Mouse (Mus musculus) MEL (cell line): ENCODE measurements around the gene Mycn. TPM values are rescaled to one million over a fixed set of nuclear protein-coding genes. Genes with fewer than 3 reads are reported as not detected.

ENCODE experiments used
- DNase-seq: peaks from one replicate; pipeline ENCODE4 v3.0.0; 2011; ENCODE audit warnings: low read depth, low spot score
- H3K27ac ChIP-seq: 2 replicates; pipeline ENCODE4 v1.5.1; 2012; ENCODE audit warnings: low read depth, mild to moderate bottlenecking, control low read depth, low read length, moderate library complexity; ENCODE audit not compliant: control insufficient read depth
- H3K27me3 ChIP-seq, 2 experiments: fragments of 150-350 bp in 1 of 2; sonication (generic) in 1 of 2; 2 replicates each; pipeline ENCODE4 v1.6.1; 2012; ENCODE audit warnings: low read length in 2 of 2, mild to moderate bottlenecking in 2 of 2, improper control_type of control experiment in 1 of 2, moderate library complexity in 1 of 2; ENCODE audit not compliant: insufficient read depth in 2 of 2, control insufficient read depth in 1 of 2
- H3K36me3 ChIP-seq, 2 experiments: 2 replicates each; pipeline ENCODE4 v1.6.1; 2012 to 2014; ENCODE audit warnings: low read length in 2 of 2, improper control_type of control experiment in 1 of 2, inconsistent platforms in 1 of 2, mild to moderate bottlenecking in 1 of 2; ENCODE audit not compliant: insufficient read depth in 2 of 2, control insufficient read depth in 1 of 2
- H3K4me1 ChIP-seq, 2 experiments: fragments of 150-350 bp in 1 of 2; sonication (generic) in 1 of 2; 2 replicates each; pipeline ENCODE4 v1.6.1; 2012; ENCODE audit warnings: low read length in 2 of 2, improper control_type of control experiment in 1 of 2, mild to moderate bottlenecking in 1 of 2; ENCODE audit not compliant: insufficient read depth in 2 of 2, control insufficient read depth in 1 of 2
- H3K4me3 ChIP-seq, 2 experiments: fragments of 150-350 bp in 1 of 2; sonication (generic) in 1 of 2; 2 replicates each; pipeline ENCODE4 v1.5.1; 2012; ENCODE audit warnings: low read depth in 2 of 2, low read length in 2 of 2, mild to moderate bottlenecking in 2 of 2, moderate library complexity in 2 of 2, control low read depth in 1 of 2, improper control_type of control experiment in 1 of 2; ENCODE audit not compliant: control insufficient read depth in 1 of 2, insufficient read depth in 1 of 2
- H3K79me2 ChIP-seq: 2 replicates; pipeline ENCODE4 v1.6.1; 2012; ENCODE audit warnings: mild to moderate bottlenecking, low read length, moderate library complexity; ENCODE audit not compliant: control insufficient read depth, poor library complexity, insufficient read depth
- H3K9ac ChIP-seq: 2 replicates; pipeline ENCODE4 v1.6.1; 2012; ENCODE audit warnings: low read depth, mild to moderate bottlenecking, control low read depth, low read length, moderate library complexity; ENCODE audit not compliant: control insufficient read depth, poor library complexity, severe bottlenecking
- H3K9me3 ChIP-seq: fragments of 150-350 bp; sonication (generic); replicated peaks from 2 replicates; pipeline ENCODE4 v1.6.1; 2012; ENCODE audit warnings: mild to moderate bottlenecking, low read length, improper control_type of control experiment, moderate library complexity; ENCODE audit not compliant: insufficient read depth
- BHLHE40 ChIP-seq: IDR thresholded peaks from 2 replicates; pipeline ENCODE4 v1.6.1; 2012; ENCODE audit warnings: low read depth, mild to moderate bottlenecking, inconsistent platforms, low read length, improper control_type of control experiment, borderline replicate concordance
- CHD2 ChIP-seq: IDR thresholded peaks from 2 replicates; pipeline ENCODE4 v1.6.1; 2011; ENCODE audit warnings: low read length, improper control_type of control experiment
- CTCF ChIP-seq, 3 experiments: IDR thresholded peaks in 2 of 3; conservative IDR thresholded peaks in 1 of 3; 2 replicates each; pipeline ENCODE4 v1.5.1; 2011 to 2012; ENCODE audit warnings: low read length in 3 of 3, low read depth in 2 of 3, mild to moderate bottlenecking in 2 of 3, improper control_type of control experiment in 1 of 3, inconsistent platforms in 1 of 3, mixed read lengths in 1 of 3, moderate library complexity in 1 of 3; ENCODE audit not compliant: control insufficient read depth in 1 of 3, insufficient read depth in 1 of 3, poor library complexity in 1 of 3, severe bottlenecking in 1 of 3
- EP300 ChIP-seq, 2 experiments: IDR thresholded peaks; 2 replicates each; pipeline ENCODE4 v1.6.1; 2011; ENCODE audit warnings: improper control_type of control experiment in 2 of 2, low read length in 2 of 2, low read depth in 1 of 2, mild to moderate bottlenecking in 1 of 2
- GABPA ChIP-seq: IDR thresholded peaks from 2 replicates; pipeline ENCODE4 v1.6.1; 2012; ENCODE audit warnings: low read depth, mild to moderate bottlenecking, inconsistent platforms, low read length, improper control_type of control experiment, moderate library complexity
- GATA1 ChIP-seq: IDR thresholded peaks from 2 replicates; pipeline ENCODE4 v1.6.1; 2011; ENCODE audit warnings: low read depth, low read length, improper control_type of control experiment
- JUND ChIP-seq: IDR thresholded peaks from 2 replicates; pipeline ENCODE4 v1.6.1; 2011; ENCODE audit warnings: low read depth, mild to moderate bottlenecking, improper control_type of control experiment, low read length
- KAT2A ChIP-seq: conservative IDR thresholded peaks from 2 replicates; pipeline ENCODE4 v1.6.1; 2012; ENCODE audit warnings: low read depth, low read length, improper control_type of control experiment, inconsistent platforms
- MAFK ChIP-seq: IDR thresholded peaks from 2 replicates; pipeline ENCODE4 v1.6.1; 2011; ENCODE audit warnings: low read depth, mild to moderate bottlenecking, low read length, improper control_type of control experiment, borderline replicate concordance
- MAZ ChIP-seq: IDR thresholded peaks from 2 replicates; pipeline ENCODE4 v1.6.1; 2012; ENCODE audit warnings: low read depth, mild to moderate bottlenecking, inconsistent platforms, low read length, improper control_type of control experiment
- MXI1 ChIP-seq: IDR thresholded peaks from 2 replicates; pipeline ENCODE4 v1.6.1; 2011; ENCODE audit warnings: mild to moderate bottlenecking, low read depth, low read length, improper control_type of control experiment
- MYB ChIP-seq: IDR thresholded peaks from 2 replicates; pipeline ENCODE4 v1.6.1; 2011; ENCODE audit warnings: mild to moderate bottlenecking, low read depth, low read length, improper control_type of control experiment
- NELFE ChIP-seq: IDR thresholded peaks from 2 replicates; pipeline ENCODE4 v1.6.1; 2011; ENCODE audit warnings: low read depth, low read length, improper control_type of control experiment
- NRF1 ChIP-seq: IDR thresholded peaks from 2 replicates; pipeline ENCODE4 v1.6.1; 2014; ENCODE audit warnings: low read depth, mild to moderate bottlenecking, inconsistent platforms, low read length, improper control_type of control experiment, moderate library complexity; ENCODE audit not compliant: poor library complexity, insufficient read depth, severe bottlenecking
- POLR2AphosphoS2 ChIP-seq: IDR thresholded peaks from 2 replicates; pipeline ENCODE4 v1.6.1; 2011; ENCODE audit warnings: low read length, improper control_type of control experiment
- POLR2AphosphoS5 ChIP-seq: IDR thresholded peaks from 2 replicates; pipeline ENCODE4 v1.6.1; 2012; ENCODE audit warnings: low read depth, borderline replicate concordance, mild to moderate bottlenecking, inconsistent platforms, low read length, moderate library complexity, mixed read lengths
- RAD21 ChIP-seq: IDR thresholded peaks from 2 replicates; pipeline ENCODE4 v1.6.1; 2011; ENCODE audit warnings: mild to moderate bottlenecking, low read depth, low read length, improper control_type of control experiment
- SIN3A ChIP-seq: IDR thresholded peaks from 2 replicates; pipeline ENCODE4 v1.6.1; 2012; ENCODE audit warnings: low read length, improper control_type of control experiment, inconsistent platforms
- SMC3 ChIP-seq: IDR thresholded peaks from 2 replicates; pipeline ENCODE4 v1.6.1; 2011; ENCODE audit warnings: low read depth, low read length, improper control_type of control experiment
- TBP ChIP-seq: IDR thresholded peaks from 2 replicates; pipeline ENCODE4 v1.8.0; 2011; ENCODE audit warnings: low read depth, low read length, improper control_type of control experiment
- UBTF ChIP-seq: IDR thresholded peaks from 2 replicates; pipeline ENCODE4 v1.6.1; 2012; ENCODE audit warnings: low read depth, mild to moderate bottlenecking, inconsistent platforms, low read length, improper control_type of control experiment, moderate library complexity, borderline replicate concordance; ENCODE audit not compliant: insufficient read depth
- USF1 ChIP-seq: IDR thresholded peaks from 2 replicates; pipeline ENCODE4 v1.6.1; 2014; ENCODE audit warnings: low read depth, mild to moderate bottlenecking, inconsistent platforms, low read length, improper control_type of control experiment, moderate library complexity
- USF2 ChIP-seq, 2 experiments: IDR thresholded peaks; 2 replicates each; pipeline ENCODE4 v1.6.1; 2011 to 2012; ENCODE audit warnings: improper control_type of control experiment in 2 of 2, low read length in 2 of 2, borderline replicate concordance in 1 of 2, inconsistent platforms in 1 of 2, low read depth in 1 of 2, mild to moderate bottlenecking in 1 of 2; ENCODE audit not compliant: insufficient read depth in 1 of 2
- ZC3H11A ChIP-seq: IDR thresholded peaks from 2 replicates; pipeline ENCODE4 v1.6.1; 2012; ENCODE audit warnings: low read depth, mild to moderate bottlenecking, inconsistent platforms, low read length, improper control_type of control experiment
- ZKSCAN1 ChIP-seq: IDR thresholded peaks from 2 replicates; pipeline ENCODE4 v1.6.1; 2012; ENCODE audit warnings: low read depth, mild to moderate bottlenecking, inconsistent platforms, low read length, improper control_type of control experiment, moderate library complexity
- ZMIZ1 ChIP-seq: IDR thresholded peaks from 2 replicates; pipeline ENCODE4 v1.6.1; 2012; ENCODE audit warnings: low read depth, mild to moderate bottlenecking, inconsistent platforms, low read length, improper control_type of control experiment, moderate library complexity
- ZNF384 ChIP-seq: IDR thresholded peaks from 2 replicates; pipeline ENCODE4 v1.6.1; 2012; ENCODE audit warnings: low read depth, mild to moderate bottlenecking, inconsistent platforms, low read length, improper control_type of control experiment
- polyA plus RNA-seq, 2 experiments: library from polyadenylated mRNA; stranded (reverse) in 1 of 2; unstranded in 1 of 2; fragments of >175 nt in 1 of 2; fragments of >200 nt in 1 of 2; gene quantifications; 2 replicates each; pipeline versions ENCODE4 v1.2.1 to v1.2.4; 2012; ENCODE audit warnings: low replicate concordance in 2 of 2, low read depth in 1 of 2; ENCODE audit not compliant: insufficient read length in 2 of 2, insufficient read depth in 1 of 2, missing spikeins in 1 of 2
- total RNA-seq: library from RNA; depleted of rRNA; stranded (reverse); fragments of 300-350 nt; gene quantifications from 2 replicates; pipeline ENCODE4 v1.2.3, GENCODE M21; 2012

Mycn gene
- total and polyA plus RNA-seq, 3 experiments: not detected

DNA sequence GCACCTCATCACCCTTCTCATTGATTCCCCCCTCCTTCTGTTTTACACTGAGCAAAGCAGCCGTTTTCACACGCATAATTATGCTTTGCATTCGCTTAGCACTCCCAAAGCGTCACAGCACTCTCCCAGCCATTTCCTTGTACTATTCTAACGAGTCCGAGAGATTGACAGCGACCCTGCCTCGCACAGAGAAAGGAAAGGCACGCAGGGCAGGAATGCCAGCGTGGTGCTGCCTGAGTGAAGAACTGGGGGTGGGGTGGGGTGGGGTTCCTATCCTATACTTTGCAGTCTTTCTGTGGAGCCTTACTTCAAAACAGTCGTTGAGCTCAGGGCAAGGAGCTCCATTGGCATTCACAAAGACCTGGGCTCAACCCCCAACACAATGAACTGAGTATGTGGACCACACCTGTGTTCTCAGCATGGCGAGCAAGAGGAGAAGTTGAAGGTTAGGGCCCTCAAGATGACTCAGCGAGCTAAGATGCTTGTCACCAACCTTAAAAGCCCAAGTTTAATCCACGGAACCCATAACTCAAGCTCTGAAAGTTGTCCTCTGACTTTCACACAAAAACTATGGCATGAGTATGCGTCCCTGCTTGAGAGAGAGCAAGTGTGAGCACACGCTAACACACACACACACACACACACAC is 32.0 kb downstream of the Mycn start:
- no peak overlapping the region for H3K27ac ChIP-seq
- H3K9me3 ChIP-seq: no peaks in the 10 kb centered on the region
- TF ChIP-seq ZMIZ1: no peak
- TF ChIP-seq CHD2: no peak
- TF ChIP-seq POLR2AphosphoS2: no peak
- no peak for TF ChIP-seq USF2 (IDR thresholded peaks at IDR 0.05; ENCODE audit: borderline replicate concordance in 1 of 2, insufficient read depth in 1 of 2, low read depth in 1 of 2, low read length in 2 of 2)
- TF ChIP-seq CTCF (IDR thresholded peaks at IDR 0.05 in 2 of 3, conservative IDR thresholded peaks at IDR 0.05 in 1 of 3; ENCODE audit: control insufficient read depth in 1 of 3, insufficient read depth in 1 of 3, low read depth in 2 of 3, low read length in 3 of 3, poor library complexity in 1 of 3, severe bottlenecking in 1 of 3): no peak
- TF ChIP-seq POLR2AphosphoS5: no peak
- TF ChIP-seq SIN3A: no peak
- TF ChIP-seq KAT2A: no peak
- TF ChIP-seq NELFE: no peak
- no peak for TF ChIP-seq NRF1
- no peak for TF ChIP-seq SMC3
- no peak for TF ChIP-seq BHLHE40
- TF ChIP-seq TBP: no peak
- no peak for TF ChIP-seq USF1
- TF ChIP-seq ZC3H11A: no peak
- no peak for TF ChIP-seq UBTF
- TF ChIP-seq ZNF384: no peak
- TF ChIP-seq GABPA: no peak
- TF ChIP-seq RAD21: no peak
- H3K36me3 ChIP-seq: no peaks in the 10 kb centered on the region
- H3K9ac ChIP-seq: no peak overlapping the region
- H3K4me1 ChIP-seq: no peaks in the 10 kb centered on the region
- H3K79me2 ChIP-seq: no peaks in the 10 kb centered on the region
- DNase-seq: no peak
- no peaks in the 10 kb centered on the region for H3K27me3 ChIP-seq
- H3K4me3 ChIP-seq: no peak overlapping the region

GRCm38 (mm10) chr12:12906771-12907170 is 34.9 kb downstream of the Mycn start:
- no peaks in the 10 kb centered on the region; a peak in 1 of 4 replicates for H3K27me3 ChIP-seq
- no peaks in the 10 kb centered on the region for H3K36me3 ChIP-seq
- no peaks in the 10 kb centered on the region for H3K79me2 ChIP-seq
- no peak overlapping the region for H3K27ac ChIP-seq
- DNase-seq: no peak
- no peaks in the 10 kb centered on the region for H3K4me1 ChIP-seq
- H3K9me3 ChIP-seq: no peaks in the 10 kb centered on the region
- TF ChIP-seq ZKSCAN1 (no peak), SIN3A (no peak), ZC3H11A (no peak), CHD2 (no peak), GATA1 (no peak), NRF1 (no peak), MAZ (no peak), POLR2AphosphoS2 (no peak), SMC3 (no peak), JUND (no peak), MAFK (no peak), MYB (no peak), MXI1 (no peak), EP300 (IDR thresholded peaks at IDR 0.05; ENCODE audit: low read depth in 1 of 2, low read length in 2 of 2) (no peak)
- H3K9ac ChIP-seq: no peak overlapping the region
- no peak overlapping the region for H3K4me3 ChIP-seq
